Mouse (Mus musculus) small intestine, adult 2 months (tissue): ENCODE measurements around the gene Sema4f. TPM values are rescaled to one million over a fixed set of nuclear protein-coding genes. Genes with fewer than 3 reads are reported as not detected.

ENCODE experiments used
- H3K27ac ChIP-seq: fragments of 200-500 bp; 2 replicates; pipeline ENCODE4 v1.5.1; 2012; ENCODE audit warnings: low read depth, low read length, control low read depth, inconsistent platforms; ENCODE audit not compliant: insufficient read depth
- H3K27me3 ChIP-seq: fragments of 200-500 bp; 2 replicates; pipeline ENCODE4 v1.6.1; 2012; ENCODE audit warnings: mild to moderate bottlenecking, moderate library complexity, low read length, inconsistent platforms; ENCODE audit not compliant: control insufficient read depth, insufficient read depth
- H3K36me3 ChIP-seq: fragments of 200-500 bp; 2 replicates; pipeline ENCODE4 v1.6.1; 2012; ENCODE audit warnings: mild to moderate bottlenecking, low read length, control low read depth, inconsistent platforms; ENCODE audit not compliant: control insufficient read depth, insufficient read depth
- H3K4me1 ChIP-seq: fragments of 200-500 bp; 2 replicates; pipeline ENCODE4 v1.6.1; 2012; ENCODE audit warnings: low read length, inconsistent platforms, mixed read lengths; ENCODE audit not compliant: control insufficient read depth, insufficient read depth, insufficient read length
- H3K4me3 ChIP-seq: fragments of 200-500 bp; 2 replicates; pipeline ENCODE4 v1.5.1; 2012; ENCODE audit warnings: low read depth, mild to moderate bottlenecking, control low read depth, inconsistent platforms, low read length, moderate library complexity
- CTCF ChIP-seq: fragments of 200-500 bp; IDR thresholded peaks from 2 replicates; pipeline ENCODE4 v1.5.1; 2012; ENCODE audit warnings: low read depth, mild to moderate bottlenecking, control low read depth, inconsistent platforms, low read length, moderate library complexity, mixed read lengths; ENCODE audit not compliant: insufficient replicate concordance, insufficient read length; ENCODE audit errors: extremely low read depth
- POLR2A ChIP-seq: fragments of 200-500 bp; IDR thresholded peaks from 2 replicates; pipeline ENCODE4 v1.6.1; 2012; ENCODE audit warnings: low read depth, mild to moderate bottlenecking, control low read depth, inconsistent platforms, low read length, moderate library complexity
- WGBS: fragments of 180-500 bp; shearing (Covaris S2); methylation state at CpG from one replicate; pipeline ENCODE4 v1.1.7; 2018; 5-methylcytosine and 5-hydroxymethylcytosine counted together
- polyA plus RNA-seq: library from polyadenylated mRNA; depleted of rRNA; stranded (reverse); fragments of >200 nt; gene quantifications from 2 replicates; pipeline ENCODE4 v1.2.3, GENCODE M21; 2012

Sema4f gene
- polyA plus RNA-seq, 1 experiment: 0.29 TPM

GRCm38 (mm10) chr6:82898227-82898626 is 41.3 kb downstream of the Sema4f start:
- no peak for TF ChIP-seq CTCF
- Histone ChIP-seq H3K27ac (no peak overlapping the region), H3K36me3 (no peaks in the 10 kb centered on the region), H3K4me3 (no peak overlapping the region), H3K4me1 (peaks cover 11% of the 10 kb centered on the region; the same call in 1 of the 2 replicates), H3K27me3 (no peaks in the 10 kb centered on the region)
- WGBS: 74% methylated on average over 4 of the region's 4 CpGs

- Histone ChIP-seq H3K27me3 (no peaks in the 10 kb centered on the region), H3K27ac (no peak overlapping the region), H3K4me3 (no peak overlapping the region), H3K36me3 (no peaks in the 10 kb centered on the region), H3K4me1 (peaks cover 11% of the 10 kb centered on the region; the same call in 1 of the 2 replicates)
- WGBS: 69% methylated on average over 3 of the region's 3 CpGs
- no peak for TF ChIP-seq POLR2A
- TF ChIP-seq CTCF: no peak
Observed at GRCm38 (mm10) chr6:82897311-82897710, 42.3 kb downstream of the Sema4f start.

- Histone ChIP-seq H3K36me3 (no peaks in the 10 kb centered on the region), H3K4me3 (no peak overlapping the region), H3K4me1 (peaks cover 16% of the 10 kb centered on the region; the same call in 1 of the 2 replicates), H3K27me3 (no peaks in the 10 kb centered on the region), H3K27ac (no peak overlapping the region)
- TF ChIP-seq POLR2A (no peak), CTCF (no peak)
- 72% methylated on average over 3 of the region's 3 CpGs for WGBS
Observed at GRCm38 (mm10) chr6:82893415-82893814, 46.2 kb downstream of the Sema4f start.

GRCm38 (mm10) chr6:82892540-82892939 is 47.0 kb downstream of the Sema4f start:
- Histone ChIP-seq H3K4me1 (peaks cover 12% of the 10 kb centered on the region; the same call in 1 of the 2 replicates), H3K27me3 (no peaks in the 10 kb centered on the region), H3K27ac (no peak overlapping the region), H3K4me3 (no peak overlapping the region), H3K36me3 (no peaks in the 10 kb centered on the region)
- TF ChIP-seq CTCF (peak; percentile 62; the same call in 1 of the 2 replicates), POLR2A (no peak)
- 84% methylated on average over 2 of the region's 2 CpGs for WGBS

- WGBS: 34% methylated on average over 6 of the region's 6 CpGs
- no peak for TF ChIP-seq POLR2A
- TF ChIP-seq CTCF: no peak
- no peak overlapping the region for H3K27ac ChIP-seq
- no peaks in the 10 kb centered on the region for H3K36me3 ChIP-seq
- H3K4me1 ChIP-seq: peaks cover 12% of the 10 kb centered on the region; the same call in 1 of the 2 replicates
- H3K27me3 ChIP-seq: no peaks in the 10 kb centered on the region
- H3K4me3 ChIP-seq: no peak overlapping the region
Observed at GRCm38 (mm10) chr6:82891488-82891887, 48.1 kb downstream of the Sema4f start.

DNA sequence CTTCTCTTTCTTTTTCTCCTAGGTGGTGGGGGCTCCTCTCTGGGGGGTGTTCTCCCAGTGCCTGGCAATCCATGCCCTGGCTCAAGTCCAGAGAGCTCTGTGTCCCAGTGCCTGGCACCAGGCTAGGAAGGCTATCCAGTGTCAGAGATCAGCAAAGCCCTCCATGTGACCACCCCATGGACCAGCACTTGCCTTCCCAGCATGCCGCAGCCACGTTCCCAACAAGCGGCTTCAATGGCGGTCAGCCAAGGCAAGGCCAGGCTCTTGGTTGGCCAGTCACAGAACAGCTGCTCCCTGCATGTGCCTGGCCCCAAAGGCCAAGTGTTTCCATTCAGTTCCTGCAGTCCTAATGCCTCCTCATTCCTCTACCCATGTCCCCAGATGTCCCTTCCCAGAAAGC is 53.2 kb downstream of the Sema4f start:
- Histone ChIP-seq H3K4me1 (peaks cover 11% of the 10 kb centered on the region), H3K27me3 (no peaks in the 10 kb centered on the region), H3K27ac (no peak overlapping the region), H3K36me3 (no peaks in the 10 kb centered on the region), H3K4me3 (no peak overlapping the region)
- TF ChIP-seq CTCF (no peak), POLR2A (no peak)
- WGBS: 84% methylated on average over 4 of the region's 4 CpGs

DNA sequence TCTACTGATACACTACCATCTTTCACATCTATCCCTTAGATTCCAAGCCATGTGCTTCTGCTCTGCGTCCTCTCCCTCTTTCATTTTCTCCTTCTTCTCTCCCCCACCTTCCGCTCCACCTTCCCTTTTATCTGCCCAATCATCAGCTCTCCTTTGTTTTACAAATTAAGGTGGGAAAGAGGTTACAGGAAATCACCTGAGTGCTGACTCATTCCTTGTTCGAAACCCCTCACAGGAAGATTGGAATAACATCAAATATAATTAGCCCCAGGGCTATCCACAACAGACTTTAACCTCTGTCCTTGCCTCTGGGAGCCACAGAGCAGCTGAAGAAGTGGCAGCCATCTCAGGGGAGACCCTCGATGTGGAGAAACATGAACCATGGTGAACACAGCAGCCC is 53.7 kb downstream of the Sema4f start:
- Histone ChIP-seq H3K36me3 (no peaks in the 10 kb centered on the region), H3K27me3 (no peaks in the 10 kb centered on the region), H3K4me3 (no peak overlapping the region), H3K4me1 (peaks cover 8% of the 10 kb centered on the region), H3K27ac (no peak overlapping the region)
- TF ChIP-seq CTCF (no peak), POLR2A (no peak)
- WGBS: 68% methylated on average over 4 of the region's 4 CpGs
